Comparison of ENCODE assay signal across 15 mouse cellular contexts in genomic region chr5:13033332-13033731, GRCm38 (mm10).
"Had no signal": no experiment of that assay in that cellular context is flagged by ENCODE, and none has a peak within 500 bp of the region (broad histone marks: within the 10 kb centered on the region; RNA-seq: fewer than 3 reads in every experiment).

No protein-coding gene starts in this region.

- H3K4me1 ChIP-seq: liver, embryonic 13.5 days; lung, embryonic 15.5 days; midbrain, embryonic 13.5 days; neural tube, embryonic 12.5 days had no signal

- ATAC-seq: liver, postnatal 0 days; midbrain, embryonic 13.5 days had no signal

- H3K4me2 ChIP-seq: liver, embryonic 13.5 days; lung, embryonic 15.5 days; midbrain, embryonic 13.5 days; neural tube, embryonic 12.5 days had no signal

- H3K4me3 ChIP-seq: layer of hippocampus, adult 2 months; liver, embryonic 13.5 days; lung, embryonic 15.5 days; midbrain, embryonic 13.5 days; neural tube, embryonic 12.5 days had no signal

- H3K36me3 ChIP-seq: liver, embryonic 13.5 days; lung, embryonic 15.5 days; midbrain, embryonic 13.5 days; neural tube, embryonic 12.5 days had no signal

- H3K27ac ChIP-seq: kidney, postnatal 0 days; layer of hippocampus, adult 2 months; liver, embryonic 13.5 days; lung, embryonic 15.5 days; midbrain, embryonic 13.5 days; neural tube, embryonic 12.5 days had no signal

- DNase-seq: kidney, postnatal 4 days; liver; liver, embryonic 13.5 days; liver, postnatal 0 days; lung, postnatal 14 days; retina, postnatal 1 day; right cerebral cortex, postnatal 4 days; spleen, adult 18-20 months; thymus, adult 18-20 months; thymus, postnatal 14 days had no signal

- H3K9ac ChIP-seq: liver, embryonic 13.5 days; liver, postnatal 0 days; lung, embryonic 15.5 days; midbrain, embryonic 13.5 days; neural tube, embryonic 12.5 days had no signal

- H3K27me3 ChIP-seq: liver, embryonic 13.5 days; lung, embryonic 15.5 days; midbrain, embryonic 13.5 days; neural tube, embryonic 12.5 days had no signal

- H3K9me3 ChIP-seq: liver, embryonic 13.5 days; lung, embryonic 15.5 days; midbrain, embryonic 13.5 days; neural tube, embryonic 12.5 days had no signal
